Mouse (Mus musculus): ENCODE results near the gene Sbf2.
"Not testable (repeated sequence)": the region's sequence is repeated elsewhere in the genome, so short reads cannot be mapped to it uniquely, and the experiment has no call there.

The Sbf2 gene

DNA sequence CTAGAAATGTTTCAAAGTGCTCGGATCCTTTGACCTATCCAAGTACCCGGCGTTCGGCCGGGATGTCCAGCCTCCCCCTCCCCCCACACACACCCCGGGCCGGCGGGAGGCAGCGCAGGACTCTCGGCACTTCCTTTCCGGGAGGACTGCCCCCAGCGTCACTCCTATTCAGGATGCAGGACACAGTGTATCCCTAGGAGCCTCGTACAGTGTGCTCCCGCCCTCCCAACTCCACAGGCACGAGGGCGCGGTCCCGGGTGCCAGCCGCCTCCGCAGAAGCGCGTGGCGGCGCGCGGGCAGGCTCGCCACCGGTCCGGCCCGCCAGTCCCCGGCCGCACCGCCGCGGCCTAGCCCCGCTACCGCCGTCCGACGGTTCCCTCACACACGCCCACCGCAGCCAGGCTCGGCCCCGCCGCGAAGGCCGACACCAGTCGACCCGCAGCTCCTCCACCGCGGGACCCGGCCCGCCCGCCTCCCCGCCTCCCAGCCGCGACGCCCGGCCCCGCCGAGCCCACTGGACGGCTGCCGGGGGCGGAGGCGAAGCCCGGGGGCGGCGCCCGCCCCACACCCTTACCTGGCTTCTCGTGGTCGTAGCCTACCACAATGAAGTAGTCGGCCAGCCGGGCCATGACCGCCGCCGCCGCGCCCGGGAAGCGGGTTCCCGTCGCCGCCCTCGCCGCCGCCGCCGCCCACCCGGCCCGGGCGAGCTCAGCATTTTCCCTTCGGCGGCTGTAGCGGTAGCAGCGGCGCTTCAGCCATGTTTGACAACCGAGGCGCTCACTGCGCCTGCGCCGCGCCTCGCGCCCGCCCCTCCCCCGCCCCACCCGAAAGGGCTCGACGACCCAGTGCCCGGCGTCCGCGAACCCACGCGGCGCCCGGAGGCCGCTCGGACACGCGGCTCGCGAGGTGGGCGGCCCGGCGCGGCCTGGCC is at the start of gene Sbf2:
Gene Sbf2, minus strand, starts transcription at position 790 of the 931 bp plus-strand sequence.
- DNase-seq (ENCODE audit: low spot score in 2 of 2) = peak; percentile 39 to 60

DNA sequence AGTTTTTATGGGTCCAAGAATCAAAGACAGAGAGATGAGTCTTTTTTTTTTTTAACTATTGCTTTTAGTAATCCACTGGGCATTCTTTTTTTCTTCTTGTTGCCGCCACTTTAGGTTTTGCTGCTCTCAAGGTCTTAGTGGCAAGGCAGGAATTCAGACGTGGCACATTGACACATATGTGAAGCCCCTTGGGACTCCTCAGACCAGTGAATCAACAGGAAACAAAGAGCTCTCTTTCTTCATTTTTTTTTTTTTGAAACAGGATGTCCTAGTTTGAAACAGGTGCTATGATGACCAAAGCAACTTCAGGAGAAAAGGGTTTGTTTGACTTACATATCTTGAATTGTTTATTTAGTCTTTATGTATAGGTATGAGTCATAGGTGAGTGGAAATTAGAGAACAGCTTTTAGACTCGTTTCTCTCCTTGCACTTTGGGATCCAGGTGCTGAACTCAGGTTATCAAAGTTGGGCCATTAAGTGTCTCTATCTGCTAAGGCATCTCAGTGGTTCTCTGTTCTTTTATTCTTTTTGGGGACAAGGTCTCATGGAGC is 43.7 kb upstream of the Sbf2 start:
- no peak for DNase-seq (ENCODE audit: low spot score in 2 of 2)

DNA sequence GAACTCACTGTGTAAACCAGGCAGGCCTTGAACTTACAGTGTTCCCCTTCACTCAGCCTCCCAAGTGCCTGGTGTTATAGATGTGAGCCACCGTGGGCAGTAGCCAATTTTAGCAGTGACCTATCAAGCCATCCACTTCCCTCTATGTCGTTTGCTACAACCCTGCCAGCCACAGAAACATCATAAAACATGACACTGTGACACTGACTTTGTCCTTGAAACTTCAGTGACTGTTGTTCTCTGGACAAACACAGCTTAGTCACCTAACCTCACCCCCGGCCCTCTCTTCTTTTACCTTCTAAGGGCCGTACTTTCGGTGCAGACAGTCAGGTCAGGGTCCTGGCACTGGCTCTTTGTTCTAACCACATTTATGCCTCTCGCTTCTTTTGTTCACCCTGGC is 41.2 kb upstream of the Sbf2 start:
- DNase-seq (ENCODE audit: low spot score in 2 of 2) = no peak

DNA sequence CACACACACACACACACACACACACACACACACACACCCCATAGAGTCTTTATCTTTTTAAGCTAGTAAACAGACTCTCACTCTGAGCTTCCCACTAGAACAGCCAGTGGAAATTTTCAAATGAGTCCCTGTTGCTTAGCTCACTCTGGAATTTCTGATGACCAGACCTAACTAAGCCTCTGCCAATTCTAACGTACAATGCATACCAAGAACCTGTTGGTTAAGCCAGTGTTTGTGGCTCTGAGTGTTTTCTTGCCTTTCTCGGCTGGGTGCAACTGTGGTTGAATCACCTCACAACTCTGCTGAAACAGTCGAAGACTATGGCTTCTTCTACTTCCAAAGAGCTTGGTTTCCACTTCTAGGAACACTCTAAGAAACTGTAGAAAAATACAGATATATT is 40.5 kb upstream of the Sbf2 start:
- no peak for DNase-seq (ENCODE audit: low spot score in 2 of 2)

DNA sequence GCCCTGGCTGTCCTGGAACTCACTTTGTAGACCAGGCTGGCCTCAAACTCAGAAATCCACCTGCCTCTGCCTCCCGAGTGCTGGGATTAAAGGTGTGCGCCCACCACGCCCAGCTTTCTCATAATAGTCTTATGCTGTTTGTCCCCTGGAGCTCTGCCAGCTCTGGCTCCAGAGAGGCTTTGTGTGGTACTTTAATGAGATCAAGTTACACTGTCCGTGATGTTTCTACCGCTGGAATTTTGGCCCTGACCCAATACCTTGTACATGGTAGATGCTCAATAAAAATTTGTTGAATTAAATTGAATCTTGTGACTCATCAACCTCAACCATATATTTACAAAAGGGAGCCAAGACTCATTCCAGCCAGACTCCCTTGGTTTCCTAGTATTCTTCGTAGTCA is 36.4 kb upstream of the Sbf2 start:
- no peak for DNase-seq (ENCODE audit: low spot score in 2 of 2)

DNA sequence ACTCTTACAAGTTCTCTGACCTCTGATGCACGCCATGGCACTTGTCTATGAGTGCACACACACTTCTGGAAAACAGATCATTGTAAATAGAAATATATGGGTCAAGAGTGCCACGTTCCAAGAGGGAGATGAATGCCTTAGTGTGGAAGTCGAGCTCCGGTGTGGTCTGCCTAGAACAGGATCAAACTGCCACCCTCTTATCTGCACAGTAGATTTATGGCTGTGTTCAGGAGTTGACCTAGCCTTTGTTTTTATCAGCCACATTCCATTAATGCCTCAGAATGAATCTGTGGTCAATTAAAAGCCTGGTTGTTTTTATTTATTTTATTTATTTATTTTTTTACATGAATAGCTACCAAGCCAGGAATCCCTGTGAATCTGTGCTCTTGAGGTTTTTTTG is 35.8 kb upstream of the Sbf2 start:
- no peak for DNase-seq (ENCODE audit: low spot score in 2 of 2)

DNA sequence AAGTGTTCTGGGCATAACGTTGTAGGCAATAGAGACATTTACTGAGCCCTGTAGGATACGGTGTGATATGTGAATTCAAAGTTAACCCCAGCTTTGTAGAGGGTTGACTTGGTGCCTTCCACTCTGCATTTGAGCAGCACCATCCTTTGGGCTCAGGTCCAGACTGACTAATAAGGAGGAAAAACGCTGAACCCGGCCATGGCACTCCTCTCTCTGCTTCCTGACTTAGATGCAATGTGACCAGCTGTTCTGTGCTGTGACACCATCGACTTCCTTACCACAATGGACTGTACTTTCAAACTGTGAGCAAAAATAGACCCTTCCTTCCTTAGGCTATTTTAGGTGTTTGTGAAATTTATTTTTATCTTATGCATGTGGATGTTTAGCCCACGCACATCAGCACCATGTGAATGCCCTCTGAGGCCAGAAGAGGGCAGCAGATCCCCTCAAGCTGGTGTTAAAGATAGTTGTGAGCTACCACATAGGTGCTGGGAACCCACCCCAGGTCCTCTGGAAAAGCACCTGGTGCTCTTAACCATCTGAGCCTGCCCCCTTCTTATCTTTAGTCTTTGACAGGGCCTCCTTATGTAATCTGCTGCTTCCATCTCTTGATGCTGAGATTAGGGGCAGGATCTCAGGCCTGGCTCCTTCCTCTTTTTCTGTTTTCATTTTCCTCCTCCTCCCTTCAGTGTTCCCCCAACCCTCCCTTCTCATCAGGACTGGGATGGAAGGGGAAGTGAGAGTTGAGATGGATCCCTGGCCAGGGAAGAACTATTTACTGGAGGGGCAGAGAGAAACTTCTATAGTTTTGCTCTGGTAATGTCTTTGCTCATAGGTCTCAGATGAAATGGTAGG is 34.6 kb upstream of the Sbf2 start:
- no peak for DNase-seq (ENCODE audit: low spot score in 2 of 2)

DNA sequence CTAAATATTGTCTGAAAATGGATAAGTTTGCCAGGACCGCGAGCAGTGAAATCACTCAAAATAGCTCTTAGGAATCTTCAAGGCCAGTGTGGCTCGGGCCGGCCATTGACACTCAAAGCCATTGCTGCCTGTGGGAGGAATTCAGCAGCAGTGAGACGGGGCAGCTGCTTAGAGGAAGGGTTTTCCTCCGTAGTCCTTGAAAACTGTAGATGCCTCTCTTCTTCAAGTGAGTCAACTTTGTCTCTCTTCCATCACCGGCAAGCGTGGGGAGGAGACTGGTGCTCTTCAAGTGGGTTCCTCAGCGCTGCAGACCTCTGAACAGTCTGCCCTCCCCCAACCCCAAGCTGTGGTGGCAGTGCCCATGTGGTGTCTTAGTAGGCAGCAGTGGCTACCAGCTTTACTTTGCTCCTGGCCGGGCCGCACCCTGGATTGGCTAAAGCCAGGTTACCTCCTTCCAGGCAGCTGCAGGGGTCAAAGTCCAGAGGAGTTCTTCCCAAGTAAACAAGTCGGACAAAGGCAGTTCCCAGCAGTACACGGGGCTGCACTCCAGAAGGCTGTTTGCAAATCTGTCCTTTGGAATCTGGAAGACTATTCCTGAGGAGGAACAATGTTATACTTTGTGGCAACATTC is 33.8 kb upstream of the Sbf2 start:
- DNase-seq (ENCODE audit: low spot score in 2 of 2) = no peak

DNA sequence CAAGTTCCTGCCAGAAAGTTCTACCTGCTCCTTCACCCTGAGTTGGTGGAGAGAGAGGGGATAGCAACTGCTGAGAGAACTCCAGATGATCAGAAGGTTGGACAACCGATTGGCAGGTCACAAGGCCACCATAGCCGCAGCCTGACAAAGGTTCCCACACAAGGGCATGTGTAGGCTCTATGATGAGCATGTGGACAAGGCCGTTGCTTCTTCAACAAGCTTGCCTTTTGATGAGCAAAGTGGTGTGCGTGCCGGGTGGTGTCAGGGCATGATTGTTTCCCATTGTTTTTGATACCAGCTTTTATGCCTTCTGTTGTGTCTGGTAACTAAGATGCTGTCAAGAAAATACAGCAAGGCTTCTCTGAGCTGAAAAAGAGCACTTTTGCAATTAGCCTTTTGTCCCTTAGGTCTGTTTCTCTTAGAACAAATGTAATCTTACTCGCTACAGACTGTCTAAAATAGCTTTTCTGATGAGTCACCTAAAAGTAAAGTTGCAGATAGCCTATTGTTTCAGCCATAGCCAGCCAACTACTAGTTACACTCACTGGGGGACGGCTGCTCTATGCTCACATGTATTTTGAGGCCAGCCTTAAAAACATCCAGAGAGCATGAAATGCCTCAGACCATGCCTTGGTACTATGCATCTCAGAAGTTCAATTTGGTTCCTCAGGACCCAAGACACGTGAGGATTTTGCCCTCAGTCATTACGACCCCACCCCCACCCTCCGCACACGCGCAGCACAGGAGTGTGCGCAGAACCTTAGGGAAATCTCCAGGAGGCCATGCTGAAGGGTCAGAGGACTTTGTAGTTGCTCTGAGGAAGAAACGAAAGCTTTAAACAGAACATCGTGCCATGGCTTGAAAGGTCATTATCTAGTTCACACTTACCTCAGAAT is 33.1 kb upstream of the Sbf2 start:
- no peak for DNase-seq (ENCODE audit: low spot score in 2 of 2)

DNA sequence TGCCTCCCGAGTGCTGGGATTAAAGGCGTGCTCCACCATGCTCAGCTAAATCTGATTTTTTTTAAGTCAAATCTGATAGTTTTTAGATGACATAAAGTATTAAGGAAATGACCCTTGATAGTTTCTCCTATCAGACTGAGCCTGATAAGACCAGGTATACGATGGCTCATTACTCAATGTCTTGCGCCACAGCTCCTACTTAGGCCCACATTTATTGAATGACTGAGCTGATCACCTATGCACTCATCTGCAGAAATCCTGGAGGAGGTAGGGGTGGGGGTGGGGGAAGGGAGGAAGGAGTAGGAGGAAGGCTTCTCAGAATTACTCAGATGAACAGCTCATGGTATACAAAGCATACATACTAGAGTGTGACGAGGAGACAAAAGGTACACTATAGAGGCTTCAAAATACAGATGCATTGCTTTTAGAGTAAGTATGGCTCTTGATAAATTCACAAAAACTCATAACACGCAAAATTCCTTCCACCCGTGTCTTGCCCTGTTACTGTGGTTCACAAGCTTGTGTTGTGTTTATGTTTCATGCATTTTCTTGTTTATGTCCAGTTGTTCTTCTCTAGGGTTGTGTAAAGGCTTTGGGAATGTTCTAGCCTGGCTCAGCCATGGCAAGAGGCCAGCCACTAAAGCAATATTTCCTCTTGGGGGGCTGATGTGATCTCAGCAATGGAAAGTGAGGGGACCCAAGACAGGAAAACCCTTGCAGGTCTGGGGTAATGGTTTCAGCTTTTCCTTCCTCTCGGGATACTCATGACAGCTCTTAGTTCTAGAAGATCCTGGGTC is 32.1 kb upstream of the Sbf2 start:
- DNase-seq (ENCODE audit: low spot score in 2 of 2) = no peak

DNA sequence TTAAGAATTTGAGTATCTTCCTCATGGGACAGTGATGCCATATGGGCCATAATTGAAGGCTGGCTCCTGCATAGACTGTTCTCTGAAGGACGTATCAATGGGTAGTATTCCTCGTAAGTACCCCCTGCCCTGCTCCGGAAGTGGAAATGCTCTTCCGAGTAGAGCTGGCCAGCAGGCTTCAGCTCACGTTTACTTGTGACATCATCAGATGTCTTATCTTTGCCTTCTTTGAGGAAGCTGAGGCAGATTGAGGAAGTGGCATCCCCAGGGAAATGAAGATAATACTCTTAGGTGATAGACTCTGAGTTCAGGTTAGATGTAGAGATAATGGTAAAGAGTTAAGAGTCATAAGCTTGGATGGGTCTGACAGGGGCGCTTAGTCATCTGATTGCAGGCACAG is 31.1 kb upstream of the Sbf2 start:
- DNase-seq (ENCODE audit: low spot score in 2 of 2) = no peak

DNA sequence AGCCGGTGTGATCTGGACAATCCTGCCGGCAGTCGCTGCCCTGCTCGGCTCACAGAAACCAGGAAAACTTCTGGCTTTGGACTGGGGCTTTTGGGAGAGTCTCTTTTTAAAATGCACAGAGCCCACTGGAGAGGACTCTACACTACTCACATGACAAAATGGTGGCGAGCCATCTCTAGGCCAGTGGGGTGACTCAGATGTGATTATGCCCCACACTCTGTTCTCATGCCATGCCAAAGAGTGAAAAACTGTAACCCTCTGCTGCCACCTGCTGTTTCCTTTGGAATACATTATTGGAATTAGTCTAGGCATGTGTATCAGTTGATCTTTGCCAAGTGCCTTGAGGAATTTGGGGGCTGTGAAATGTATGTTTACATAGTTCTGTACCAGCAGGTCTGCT is 30.6 kb upstream of the Sbf2 start:
- peak in 1 of 2 experiments; percentile 41 for DNase-seq (ENCODE audit: low spot score in 2 of 2)

DNA sequence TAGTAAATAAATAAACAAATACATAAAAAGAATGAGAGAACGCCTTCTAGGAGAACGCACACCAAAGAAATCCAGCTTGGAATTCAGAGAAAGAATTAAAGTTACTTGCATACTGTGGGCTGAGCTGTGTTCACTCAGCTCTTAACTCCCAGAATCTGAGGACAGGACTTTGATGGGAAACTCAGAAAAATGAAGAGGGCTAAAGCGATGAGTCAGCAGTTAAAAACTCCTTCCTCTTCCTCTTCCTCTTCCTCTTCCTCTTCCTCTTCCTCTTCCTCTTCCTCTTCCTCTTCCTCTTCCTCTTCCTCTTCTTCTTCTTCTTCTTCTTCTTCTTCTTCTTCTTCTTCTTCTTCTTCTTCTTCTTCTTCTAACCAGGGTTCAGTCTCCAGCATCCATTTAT is 25.2 kb upstream of the Sbf2 start:
- DNase-seq (ENCODE audit: low spot score in 2 of 2) = not testable (repeated sequence)

DNA sequence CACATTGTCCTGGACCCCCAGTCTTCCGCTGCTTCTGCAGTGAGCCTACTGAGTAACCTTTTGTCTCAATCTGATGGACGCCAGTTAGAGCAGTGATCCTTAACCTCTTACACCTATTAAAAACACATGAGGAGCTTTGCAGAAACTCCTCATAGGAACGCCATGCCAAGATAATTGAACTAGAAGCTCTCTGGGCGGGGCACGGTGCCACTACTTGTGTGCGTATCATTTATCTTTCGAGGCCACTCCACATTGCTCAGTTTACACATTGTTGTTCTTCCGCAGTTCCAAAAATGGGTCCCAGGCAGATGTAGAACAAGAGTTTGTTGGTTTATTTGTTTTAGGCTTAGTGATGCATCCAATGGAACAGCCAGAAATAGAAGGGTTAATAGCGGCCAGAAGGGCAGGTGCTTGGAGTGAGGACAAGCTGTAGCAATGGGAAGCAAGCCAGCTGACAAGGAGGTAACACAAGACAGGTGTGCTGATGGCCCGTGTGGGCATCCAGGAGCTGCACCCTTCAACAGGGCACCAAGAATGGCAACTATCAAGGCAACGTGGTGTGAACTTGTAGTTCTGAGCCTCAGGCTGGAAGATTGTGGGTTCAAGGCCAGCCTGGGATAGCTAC is 24.7 kb upstream of the Sbf2 start:
- DNase-seq (ENCODE audit: low spot score in 2 of 2) = no peak

DNA sequence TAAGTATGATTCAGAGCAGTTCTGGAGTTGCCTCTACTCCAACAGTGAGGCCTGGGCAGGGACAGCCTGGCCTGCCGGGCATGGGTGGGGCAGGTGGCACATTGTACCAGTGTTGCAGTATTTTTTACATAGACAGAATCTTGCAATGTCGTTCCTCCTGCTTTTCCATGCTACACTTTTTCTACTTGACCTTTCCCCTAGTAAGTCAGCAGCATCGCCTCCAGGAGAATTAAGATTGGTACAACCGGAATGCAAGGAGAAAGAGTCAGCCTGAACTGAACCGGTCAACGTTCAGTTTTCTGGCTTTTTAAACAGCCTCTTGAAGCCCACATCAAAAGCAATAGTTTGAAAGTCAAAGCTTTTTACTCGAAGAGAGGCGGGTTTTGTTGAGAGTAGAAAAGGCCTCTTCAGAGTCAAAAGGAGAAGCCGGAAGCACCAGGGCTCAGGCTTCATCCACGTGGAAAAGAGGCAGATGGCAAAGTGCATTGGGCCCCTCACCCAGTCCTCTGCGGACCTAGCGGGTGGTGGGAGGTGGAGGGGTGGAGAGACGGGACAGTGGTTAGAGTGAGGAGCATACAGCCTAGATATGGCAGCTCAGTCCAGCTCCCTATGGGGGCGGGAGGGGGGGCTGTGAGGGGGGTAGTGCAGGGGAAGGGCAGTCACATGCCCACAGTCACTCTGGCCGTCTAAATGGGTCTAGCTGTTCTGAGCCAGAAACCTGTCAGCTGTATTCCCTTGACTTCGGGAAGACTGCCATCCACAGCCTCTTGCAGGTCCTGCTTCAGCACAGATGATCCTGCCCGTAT is 23.8 kb upstream of the Sbf2 start:
- DNase-seq (ENCODE audit: low spot score in 2 of 2) = no peak

DNA sequence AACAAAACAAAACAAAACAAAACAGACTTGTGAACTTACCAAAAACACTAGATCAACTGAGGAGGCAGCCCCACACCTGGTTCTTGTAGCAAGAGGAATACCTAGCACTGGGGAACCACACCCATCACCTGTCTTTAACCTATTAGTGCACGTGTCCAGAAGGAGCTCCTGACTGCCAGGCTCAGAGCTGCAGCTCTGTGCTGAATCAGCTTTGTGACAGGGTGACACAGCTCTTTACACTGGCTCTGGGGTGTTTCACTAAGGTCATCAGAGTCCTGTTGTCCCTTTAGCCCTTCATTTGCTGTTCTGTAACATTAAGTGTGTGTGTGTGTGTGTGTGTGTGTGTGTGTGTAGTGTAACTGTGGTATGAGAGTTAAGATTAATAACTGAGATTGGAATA is 21.8 kb upstream of the Sbf2 start:
- DNase-seq (ENCODE audit: low spot score in 2 of 2) = no peak

DNA sequence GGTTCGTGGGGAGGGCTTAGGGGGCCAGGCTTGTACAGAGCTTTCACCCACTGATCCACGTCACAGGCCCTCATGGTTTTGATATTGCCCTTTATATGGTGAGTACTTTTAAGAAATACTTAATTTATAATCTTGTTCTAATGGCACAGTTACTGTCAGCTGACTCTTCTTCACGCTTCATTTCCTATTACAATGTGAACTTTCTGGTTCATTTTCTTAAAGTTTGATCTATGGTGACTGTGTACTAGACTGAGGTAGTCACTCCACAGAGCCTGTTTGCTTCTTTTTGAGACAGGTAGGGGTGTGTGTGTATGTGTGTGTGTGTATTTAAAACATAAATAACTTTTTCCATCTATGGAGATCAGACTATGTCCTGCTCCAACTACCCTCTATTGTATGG is 21.2 kb upstream of the Sbf2 start:
- DNase-seq (ENCODE audit: low spot score in 2 of 2) = no peak

DNA sequence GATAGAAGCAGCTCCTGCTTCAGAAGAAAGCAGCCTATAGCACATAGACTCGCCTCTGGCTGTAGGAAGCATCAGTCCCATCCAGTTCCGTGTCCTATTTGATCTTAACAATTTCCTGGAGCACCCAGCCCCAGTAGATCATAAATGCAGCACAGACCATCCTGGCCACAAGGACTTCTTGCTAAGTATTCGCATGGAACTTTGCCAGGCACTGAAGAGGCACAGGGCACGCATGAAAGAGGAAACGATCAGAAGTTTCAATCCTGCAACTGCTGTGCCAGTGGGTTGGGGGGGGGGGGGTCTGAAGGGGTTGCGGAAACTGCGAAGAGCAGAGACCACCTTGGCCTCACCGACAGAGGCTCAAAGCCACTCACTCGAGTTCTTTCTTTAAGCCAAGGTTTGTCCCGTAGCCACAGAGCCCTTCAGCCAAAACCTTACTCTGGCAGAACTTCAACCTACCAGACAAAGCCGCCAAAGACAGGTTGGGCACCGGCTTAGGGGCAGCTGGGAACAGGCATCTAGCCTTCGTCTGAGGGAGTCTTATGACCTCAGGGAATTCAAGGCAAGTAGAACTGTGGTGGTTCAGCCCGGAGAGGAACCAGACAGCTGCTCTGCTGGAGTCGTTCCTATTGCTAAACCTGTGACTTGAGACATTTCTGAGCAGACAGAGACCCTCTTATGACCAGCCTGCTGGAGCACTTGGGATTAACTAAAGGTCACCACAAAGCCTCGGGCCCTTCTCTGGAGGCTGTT is 16.6 kb upstream of the Sbf2 start:
- no peak for DNase-seq (ENCODE audit: low spot score in 2 of 2)

Data from thymus, postnatal 10 days (tissue).